Mouse (Mus musculus) heart, embryonic 16.5 days (tissue): Measurements from ENCODE around the gene Retsat. TPM values are rescaled to one million over a fixed set of nuclear protein-coding genes. Genes with fewer than 3 reads are reported as not detected.

Experiments
- ATAC-seq: fragments of 200-750 bp; cut with Nextera tagmentation; replicated peaks from 2 replicates; pipeline ENCODE4 v1.8.0; 2017; ENCODE audit warnings: moderate number of reproducible peaks; ENCODE audit not compliant: insufficient read depth, low FRiP score; ENCODE audit errors: extremely low read depth
- H3K27ac ChIP-seq: fragments of 300-500 bp; sonication (generic); 2 replicates; pipeline ENCODE4 v1.5.1; 2014; ENCODE audit warnings: mild to moderate bottlenecking, low read length, control low read depth, moderate library complexity
- H3K27me3 ChIP-seq: fragments of 300-500 bp; sonication (generic); 2 replicates; pipeline ENCODE4 v1.6.1; 2014; ENCODE audit warnings: low read length, mixed read lengths; ENCODE audit not compliant: control insufficient read depth, insufficient read depth
- H3K36me3 ChIP-seq: fragments of 300-500 bp; sonication (generic); 2 replicates; pipeline ENCODE4 v1.6.1; 2014; ENCODE audit not compliant: control insufficient read depth, insufficient read depth
- H3K4me1 ChIP-seq: fragments of 300-500 bp; sonication (generic); 2 replicates; pipeline ENCODE4 v1.6.1; 2014; ENCODE audit warnings: low read length, mixed read lengths; ENCODE audit not compliant: control insufficient read depth, insufficient read depth
- H3K4me2 ChIP-seq: fragments of 300-500 bp; sonication (generic); 2 replicates; pipeline ENCODE4 v1.6.1; 2014; ENCODE audit warnings: low read depth, mild to moderate bottlenecking, control low read depth, low read length
- H3K4me3 ChIP-seq: fragments of 300-500 bp; sonication (generic); 2 replicates; pipeline ENCODE4 v1.5.1; 2014; ENCODE audit warnings: mild to moderate bottlenecking, control low read depth, low read length
- H3K9ac ChIP-seq: fragments of 300-500 bp; sonication (generic); 2 replicates; pipeline ENCODE4 v1.6.1; 2014; ENCODE audit warnings: low read length, control low read depth
- H3K9me3 ChIP-seq: fragments of 300-500 bp; sonication (generic); replicated peaks from 2 replicates; pipeline ENCODE4 v1.6.1; 2016; ENCODE audit warnings: low read length; ENCODE audit not compliant: control insufficient read depth
- whole genome bisulfite sequencing: fragments of 180-500 bp; shearing (Covaris S2); extraction: QIAGEN DNeasy Blood & Tissue Kit; methylation state at CpG from one replicate; pipeline ENCODE4 v1.1.7; 2014; 5-methylcytosine and 5-hydroxymethylcytosine counted together
- polyA plus RNA-seq: library from polyadenylated mRNA; unstranded; fragments of >200 nt; fragmentation: Nextera tagmentation; extraction: Ambion mirVana; gene quantifications from 2 replicates; pipeline ENCODE4 v1.2.1, GENCODE M21; 2015

The Retsat gene
- polyA plus RNA-seq, 1 experiment from 2014 or later, result 25.3 TPM

- Histone ChIP-seq H3K36me3 (no peaks in the 10 kb centered on the region), H3K27me3 (no peaks in the 10 kb centered on the region), H3K9me3 (no peaks in the 10 kb centered on the region), H3K4me1 (0 out of 2 replicates have a peak, but pooled peaks cover 3% of the 10 kb centered on the region), H3K4me3 (no peak overlapping the region), H3K9ac (no peak overlapping the region), H3K4me2 (no peak overlapping the region), H3K27ac (no peak overlapping the region)
- 87% methylated on average over 7 of the region's 7 CpGs for WGBS
- ATAC-seq, result no peak
Measured at GRCm38 (mm10) chr6:72645364-72645763, 47.1 kb downstream of the Retsat start.

DNA sequence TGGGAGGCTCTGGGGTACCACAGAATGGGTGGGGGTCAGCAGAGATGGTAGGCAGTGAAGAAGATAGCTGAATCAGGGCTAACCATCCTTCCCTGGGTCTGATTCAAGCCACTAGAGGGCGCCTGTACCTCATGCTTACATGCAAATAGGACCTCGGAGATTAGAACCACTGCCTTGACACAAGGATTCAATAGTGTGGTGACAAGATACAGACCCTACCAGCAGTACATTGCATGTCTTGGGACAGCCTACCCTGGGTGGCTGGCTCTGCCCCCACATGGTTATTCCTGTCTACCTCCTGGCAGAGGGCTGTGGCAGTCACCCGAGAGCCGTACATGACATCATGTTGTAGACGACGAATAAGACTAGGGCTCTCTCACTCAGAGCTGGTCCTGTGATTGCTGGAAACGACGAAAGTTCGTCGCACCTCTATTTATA, 49.1 kb downstream of the Retsat start:
- 0 out of 2 replicates have a peak, but pooled peaks cover 3% of the 10 kb centered on the region for H3K4me1 ChIP-seq
- no peaks in the 10 kb centered on the region for H3K27me3 ChIP-seq
- H3K9ac ChIP-seq, result no peak overlapping the region
- H3K4me2 ChIP-seq, result peak overlapping the region; percentile 1; the same call in 1 of the 2 replicates
- no peak overlapping the region for H3K4me3 ChIP-seq
- H3K27ac ChIP-seq, result no peak overlapping the region; the same call in 1 of the 2 replicates
- 25% methylated on average over 10 of the region's 10 CpGs for WGBS
- no peaks in the 10 kb centered on the region for H3K9me3 ChIP-seq
- ATAC-seq, result peak; percentile 86
- no peaks in the 10 kb centered on the region for H3K36me3 ChIP-seq

DNA sequence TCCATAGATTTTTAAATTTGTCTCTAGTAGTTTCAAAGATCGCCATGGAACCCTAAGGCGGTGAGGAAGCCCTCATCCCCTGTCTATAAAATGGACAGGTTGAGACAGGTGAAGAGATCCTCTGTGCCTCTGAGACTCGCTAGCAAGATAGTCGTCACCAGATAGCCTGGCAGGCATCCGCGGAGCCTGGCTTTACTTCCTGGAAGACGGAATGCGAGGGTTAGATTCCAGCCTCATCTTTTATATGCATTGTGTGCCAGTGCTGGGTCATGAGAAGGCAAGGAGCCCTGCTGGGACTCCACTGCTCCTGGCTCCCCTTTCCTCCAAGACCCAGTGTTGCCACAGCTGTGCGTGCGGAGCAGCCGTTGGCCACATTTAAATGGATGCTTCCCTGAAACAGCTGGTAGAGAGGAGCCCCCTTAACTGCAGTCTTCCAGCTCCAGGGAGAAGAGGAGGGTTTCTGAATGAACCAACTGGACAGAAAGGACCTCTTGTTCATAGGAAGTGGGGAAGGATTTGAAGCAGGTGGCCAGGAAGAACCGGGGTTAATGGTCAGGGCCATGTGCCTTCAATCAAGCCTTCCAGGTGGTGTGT, 49.8 kb downstream of the Retsat start:
- H3K9me3 ChIP-seq, result no peaks in the 10 kb centered on the region
- H3K9ac ChIP-seq, result no peak overlapping the region
- 0 out of 2 replicates have a peak, but pooled peaks cover 3% of the 10 kb centered on the region for H3K4me1 ChIP-seq
- peak overlapping the region; percentile 6; the same call in 1 of the 2 replicates for H3K27ac ChIP-seq
- ATAC-seq, result no peak
- no peak overlapping the region for H3K4me3 ChIP-seq
- H3K27me3 ChIP-seq, result no peaks in the 10 kb centered on the region
- WGBS, result 64% methylated on average over 12 of the region's 12 CpGs
- no peaks in the 10 kb centered on the region for H3K36me3 ChIP-seq
- peak overlapping the region; percentile 1; the same call in 1 of the 2 replicates for H3K4me2 ChIP-seq

DNA sequence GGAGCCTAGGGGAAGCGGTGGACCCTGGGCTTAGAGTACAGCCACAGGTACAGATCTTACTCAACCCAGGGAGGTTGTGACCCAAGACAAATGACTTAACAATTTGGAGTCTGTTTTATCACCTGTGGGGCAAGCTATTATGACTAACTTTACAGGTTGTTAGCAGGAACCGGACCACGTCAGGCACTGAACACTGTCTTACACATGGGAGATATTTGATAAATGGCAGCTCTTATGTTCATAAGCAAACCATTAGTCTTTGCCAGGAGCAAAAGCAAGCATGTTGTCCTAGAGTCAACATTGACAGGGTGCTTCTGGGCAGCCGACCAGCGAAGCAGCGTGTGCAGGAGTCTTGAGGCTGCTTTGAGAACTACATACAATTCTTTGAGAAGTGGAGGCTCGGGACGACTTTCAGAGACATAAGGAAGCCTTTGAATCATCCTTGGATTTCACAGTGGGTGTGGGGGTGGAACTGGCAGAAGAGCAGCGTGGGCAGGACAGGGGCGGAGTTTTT, 52.1 kb downstream of the Retsat start:
- peaks cover 12% of the 10 kb centered on the region for H3K4me1 ChIP-seq
- no peak for ATAC-seq
- no peaks in the 10 kb centered on the region for H3K36me3 ChIP-seq
- no peaks in the 10 kb centered on the region for H3K27me3 ChIP-seq
- H3K27ac ChIP-seq, result peak overlapping the region; percentile 20; the same call in 1 of the 2 replicates
- 71% methylated on average over 10 of the region's 10 CpGs for WGBS
- no peak overlapping the region for H3K4me2 ChIP-seq
- H3K4me3 ChIP-seq, result no peak overlapping the region
- H3K9ac ChIP-seq, result no peak overlapping the region
- no peaks in the 10 kb centered on the region for H3K9me3 ChIP-seq

DNA sequence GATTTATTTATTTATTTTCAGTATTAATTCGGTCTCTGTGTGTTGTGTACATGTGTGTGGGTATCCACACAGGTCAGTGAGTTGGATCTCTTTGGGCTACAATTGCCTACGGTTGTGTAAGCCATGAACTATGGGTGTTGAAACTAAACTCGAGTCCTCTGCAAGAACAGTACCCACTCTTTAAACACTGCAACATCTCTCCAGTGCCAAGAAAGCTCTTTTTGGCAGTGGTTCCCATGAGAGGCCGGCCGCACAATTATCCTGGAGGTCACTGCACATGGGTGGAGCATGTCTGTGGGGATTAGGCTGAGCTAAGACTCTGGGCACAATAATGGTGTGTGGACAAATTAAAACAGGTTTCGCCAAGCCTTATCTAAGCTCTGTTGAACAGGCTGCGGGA, 55.1 kb downstream of the Retsat start:
- H3K27ac ChIP-seq, result peak overlapping the region; percentile 38
- ATAC-seq, result no peak
- no peaks in the 10 kb centered on the region for H3K27me3 ChIP-seq
- H3K4me3 ChIP-seq, result no peak overlapping the region
- H3K9me3 ChIP-seq, result no peaks in the 10 kb centered on the region
- peaks cover 14% of the 10 kb centered on the region for H3K4me1 ChIP-seq
- no peak overlapping the region for H3K4me2 ChIP-seq
- no peaks in the 10 kb centered on the region for H3K36me3 ChIP-seq
- WGBS, result 57% methylated on average over 7 of the region's 7 CpGs
- no peak overlapping the region for H3K9ac ChIP-seq

DNA sequence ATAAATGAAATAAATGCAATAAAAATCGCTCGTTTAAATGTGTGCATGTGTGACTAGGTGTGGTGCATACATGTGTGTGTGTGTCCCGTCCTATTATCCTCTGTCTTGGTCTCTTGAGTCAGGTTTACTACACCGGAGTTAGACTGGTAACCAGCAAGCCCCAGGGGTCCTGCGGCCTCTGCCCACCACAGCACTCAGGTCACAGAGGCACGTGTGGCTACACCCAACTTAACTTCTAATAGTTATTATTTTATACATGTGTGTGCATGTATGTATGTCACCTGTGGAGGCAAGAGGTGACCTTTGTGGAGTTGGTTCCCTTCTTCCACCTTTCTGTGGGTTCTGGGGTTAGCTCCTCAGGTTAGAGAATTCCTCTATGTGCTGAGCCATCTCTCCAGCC, 56.1 kb downstream of the Retsat start:
- Histone ChIP-seq H3K36me3 (no peaks in the 10 kb centered on the region), H3K4me3 (no peak overlapping the region), H3K4me2 (no peak overlapping the region), H3K9me3 (no peaks in the 10 kb centered on the region), H3K4me1 (peaks cover 15% of the 10 kb centered on the region), H3K27ac (peak overlapping the region; percentile 89; the same call in 1 of the 2 replicates), H3K27me3 (no peaks in the 10 kb centered on the region), H3K9ac (no peak overlapping the region)
- 89% methylated on average over 6 of the region's 6 CpGs for WGBS
- ATAC-seq, result no peak

GRCm38 (mm10) chr6:72655309-72656052, 57.2 kb downstream of the Retsat start:
- no peaks in the 10 kb centered on the region for H3K9me3 ChIP-seq
- peaks cover 24% of the 10 kb centered on the region for H3K4me1 ChIP-seq
- ATAC-seq, result peak; percentile 75
- H3K4me3 ChIP-seq, result peak overlapping the region; percentile 44
- 32% methylated on average over 20 of the region's 20 CpGs for WGBS
- peak overlapping the region; percentile 65 for H3K4me2 ChIP-seq
- H3K36me3 ChIP-seq, result no peaks in the 10 kb centered on the region
- H3K27me3 ChIP-seq, result no peaks in the 10 kb centered on the region
- H3K9ac ChIP-seq, result peak overlapping the region; percentile 58
- H3K27ac ChIP-seq, result peak overlapping the region; percentile 89

- Histone ChIP-seq H3K9ac (0 out of 2 replicates have a peak overlapping the region, but pooled peaks have one; percentile 58), H3K27ac (peak overlapping the region; percentile 89), H3K4me1 (peaks cover 29% of the 10 kb centered on the region), H3K36me3 (no peaks in the 10 kb centered on the region), H3K4me3 (no peak overlapping the region), H3K27me3 (no peaks in the 10 kb centered on the region), H3K9me3 (no peaks in the 10 kb centered on the region), H3K4me2 (no peak overlapping the region)
- WGBS, result 82% methylated on average over 7 of the region's 7 CpGs
- no peak for ATAC-seq
Measured at GRCm38 (mm10) chr6:72656053-72656442, 57.8 kb downstream of the Retsat start.

- H3K9ac ChIP-seq, result no peak overlapping the region
- H3K4me2 ChIP-seq, result no peak overlapping the region
- WGBS, result 60% methylated on average over 3 of the region's 3 CpGs
- H3K27ac ChIP-seq, result no peak overlapping the region
- no peak for ATAC-seq
- H3K4me3 ChIP-seq, result no peak overlapping the region
- no peaks in the 10 kb centered on the region for H3K9me3 ChIP-seq
- peaks cover 35% of the 10 kb centered on the region for H3K4me1 ChIP-seq
- H3K27me3 ChIP-seq, result no peaks in the 10 kb centered on the region
- no peaks in the 10 kb centered on the region for H3K36me3 ChIP-seq
Measured at GRCm38 (mm10) chr6:72658006-72658405, 59.7 kb downstream of the Retsat start.
